ENCODE assay signal across 25 mouse cellular contexts in genomic region chr6:85326564-85326963, GRCm38 (mm10). TPM values are rescaled to one million over a fixed set of nuclear protein-coding genes. Genes with fewer than 3 reads are reported as not detected.
DNase-seq lines count a peak whose midpoint lies in the region; ATAC-seq and TF ChIP-seq lines count a peak whose summit lies in the region.
"Had no signal": no experiment of that assay in that cellular context is flagged by ENCODE, and none has a peak within 500 bp of the region (broad histone marks: within the 10 kb centered on the region; RNA-seq: fewer than 3 reads in every experiment).

No protein-coding gene starts in this region.

- H3K79me2 ChIP-seq in MEL (ENCODE audit: control insufficient read depth, insufficient read depth, low read length, poor library complexity), result no peaks in the 10 kb centered on the region

- TF ChIP-seq EP300 in MEL (IDR thresholded peaks at IDR 0.05; ENCODE audit: low read depth in 1 of 2, low read length in 2 of 2), result no peak

- H3K27me3 ChIP-seq in MEL (ENCODE audit: control insufficient read depth in 1 of 2, insufficient read depth in 2 of 2, low read length in 2 of 2), result no peaks in the 10 kb centered on the region
- peaks cover 37% of the 10 kb centered on the region for H3K27me3 ChIP-seq in megakaryocyte, embryonic 14.5 days (replicated peaks)
- H3K27me3 ChIP-seq in kidney, embryonic 15.5 days, result peaks cover 11% of the 10 kb centered on the region; the same call in 1 of the 2 replicates
- H3K27me3 ChIP-seq: CH12.LX; forebrain, embryonic 15.5 days; hindbrain, embryonic 15.5 days had no signal

- intact Hi-C loops in left cerebral cortex, adult 2 months (cut with DNase I), result no loop called here

- H3K4me1 ChIP-seq in MEL (ENCODE audit: control insufficient read depth in 1 of 2, insufficient read depth in 2 of 2, low read length in 2 of 2), result peaks cover 0 to 8% of the 10 kb centered on the region in 2 experiments; a peak in 3 of 4 replicates
- peaks cover 40% of the 10 kb centered on the region for H3K4me1 ChIP-seq in megakaryocyte, embryonic 14.5 days
- peaks cover 13% of the 10 kb centered on the region for H3K4me1 ChIP-seq in kidney, embryonic 15.5 days
- H3K4me1 ChIP-seq: forebrain, embryonic 12.5 days had no signal

- 85% methylated on average over 4 of the region's 4 CpGs for WGBS in kidney, embryonic 15.5 days

- TF ChIP-seq RAD21 in MEL (IDR thresholded peaks at IDR 0.05; ENCODE audit: low read depth, low read length), result no peak

- no peak overlapping the region for H3K4me2 ChIP-seq in kidney, embryonic 15.5 days
- H3K4me2 ChIP-seq: embryonic facial prominence, embryonic 13.5 days; forebrain, embryonic 12.5 days; forebrain, embryonic 15.5 days; heart, embryonic 11.5 days; hindbrain, embryonic 12.5 days; hindbrain, embryonic 15.5 days had no signal

- no peak overlapping the region for H3K9ac ChIP-seq in MEL (ENCODE audit: control insufficient read depth, low read depth, low read length, poor library complexity, severe bottlenecking)
- H3K9ac ChIP-seq in kidney, embryonic 15.5 days, result no peak overlapping the region
- H3K9ac ChIP-seq: embryonic facial prominence, embryonic 13.5 days; forebrain, embryonic 12.5 days; forebrain, embryonic 15.5 days; hindbrain, embryonic 12.5 days; hindbrain, embryonic 15.5 days had no signal

- no peak for TF ChIP-seq POLR2A in MEL (IDR thresholded peaks at IDR 0.05; ENCODE audit: control insufficient read depth in 1 of 2, insufficient read depth in 1 of 2, low read depth in 1 of 2, low read length in 2 of 2, poor library complexity in 1 of 2)

- no peak overlapping the region for H3K27ac ChIP-seq in MEL (ENCODE audit: control insufficient read depth, low read depth, low read length)
- no peak overlapping the region for H3K27ac ChIP-seq in kidney, embryonic 15.5 days
- H3K27ac ChIP-seq in left cerebral cortex, adult 2 months, result no peak overlapping the region
- H3K27ac ChIP-seq: embryonic facial prominence, embryonic 10.5 days; embryonic facial prominence, embryonic 13.5 days; forebrain, embryonic 12.5 days; forebrain, embryonic 15.5 days; heart, adult 2 months; hindbrain, embryonic 12.5 days; hindbrain, embryonic 15.5 days had no signal

- no peak for TF ChIP-seq CTCF in MEL (IDR thresholded peaks at IDR 0.05 in 2 of 3, conservative IDR thresholded peaks at IDR 0.05 in 1 of 3; ENCODE audit: control insufficient read depth in 1 of 3, insufficient read depth in 1 of 3, low read depth in 2 of 3, low read length in 3 of 3, poor library complexity in 1 of 3, severe bottlenecking in 1 of 3)
- no peak for TF ChIP-seq CTCF in left cerebral cortex, adult 2 months (IDR thresholded peaks at IDR 0.05)

- peak; percentile 68 for ATAC-seq in granulocyte monocyte progenitor cell, adult 5-6 weeks (replicated peaks; ENCODE audit: poor library complexity, severe bottlenecking)
- ATAC-seq in kidney, embryonic 15.5 days (replicated peaks; ENCODE audit: low FRiP score), result no peak
- ATAC-seq: forebrain, embryonic 15.5 days had no signal

- H3K36me3 ChIP-seq in MEL (ENCODE audit: control insufficient read depth in 1 of 2, insufficient read depth in 2 of 2, low read length in 2 of 2), result peaks cover 0 to 11% of the 10 kb centered on the region in 2 experiments; a peak in 2 of 4 replicates
- H3K36me3 ChIP-seq in megakaryocyte, embryonic 14.5 days (replicated peaks; ENCODE audit: low read length), result no peaks in the 10 kb centered on the region
- H3K36me3 ChIP-seq in kidney, embryonic 15.5 days, result no peaks in the 10 kb centered on the region
- H3K36me3 ChIP-seq: embryonic facial prominence, embryonic 10.5 days; embryonic facial prominence, embryonic 13.5 days; forebrain, embryonic 12.5 days; forebrain, embryonic 15.5 days; G1E; hindbrain, embryonic 12.5 days; hindbrain, embryonic 15.5 days had no signal

- H3K4me3 ChIP-seq in MEL (ENCODE audit: control insufficient read depth in 1 of 2, insufficient read depth in 1 of 2, low read depth in 2 of 2, low read length in 2 of 2), result no peak overlapping the region
- H3K4me3 ChIP-seq in megakaryocyte, embryonic 14.5 days (replicated peaks), result peak overlapping the region; percentile 11
- no peak overlapping the region for H3K4me3 ChIP-seq in kidney, embryonic 15.5 days (replicated peaks)
- H3K4me3 ChIP-seq in left cerebral cortex, adult 2 months, result no peak overlapping the region
- H3K4me3 ChIP-seq: embryonic facial prominence, embryonic 10.5 days; embryonic facial prominence, embryonic 13.5 days; erythroblast, embryonic 14.5 days; forebrain, embryonic 12.5 days; forebrain, embryonic 15.5 days; heart, adult 2 months; hindbrain, embryonic 12.5 days; hindbrain, embryonic 15.5 days had no signal

- no peaks in the 10 kb centered on the region for H3K9me3 ChIP-seq in MEL (replicated peaks; ENCODE audit: insufficient read depth, low read length)
- no peaks in the 10 kb centered on the region for H3K9me3 ChIP-seq in megakaryocyte, embryonic 14.5 days
- H3K9me3 ChIP-seq in kidney, embryonic 15.5 days (replicated peaks), result no peaks in the 10 kb centered on the region
- H3K9me3 ChIP-seq: embryonic facial prominence, embryonic 10.5 days; embryonic facial prominence, embryonic 13.5 days; forebrain, embryonic 12.5 days; forebrain, embryonic 15.5 days; G1E; hindbrain, embryonic 12.5 days; hindbrain, embryonic 15.5 days had no signal

- DNase-seq in MEL (ENCODE audit: low read depth, low spot score), result no peak
- no peak for DNase-seq in right cerebral cortex, postnatal 36 days (ENCODE audit: low spot score in 2 of 2)
- DNase-seq in left cerebral cortex, adult 2 months (ENCODE audit: extremely low spot score in 1 of 2, low spot score in 2 of 2), result no peak
- DNase-seq: adrenal gland, postnatal 10 days; adrenal gland, postnatal 36 days; cerebellum, adult 11-12 months; cerebellum, adult 8-10 months; cerebellum, postnatal 10 days; cerebellum, postnatal 36 days; embryo, embryonic 11 days; gastrocnemius, postnatal 25 days; heart, adult 2 months had no signal

TF ChIP-seq in MEL, 35 proteins besides CTCF, POLR2A, EP300 and RAD21:
- TF ChIP-seq RCOR1 (IDR thresholded peaks at IDR 0.05; ENCODE audit: low read depth, low read length) (peak; percentile 69), MYC (IDR thresholded peaks at IDR 0.05; ENCODE audit: low read depth, low read length) (no peak), E2F4 (IDR thresholded peaks at IDR 0.05; ENCODE audit: borderline replicate concordance, low read depth, low read length) (no peak)
TF ChIP-seq in MEL: peak in this region for 1.

RNA-seq across cellular contexts. Expression of gene Sfxn5, which starts 6.7 kb away (rescaled TPM):
- 1.8 and 2.0 TPM in 2 replicates for total RNA-seq in MEL (2012; rRNA removed)
- polyA plus RNA-seq in MEL (2012; ENCODE audit: insufficient read depth in 1 of 2, insufficient read length in 2 of 2, low read depth in 1 of 2, low replicate concordance in 2 of 2, missing spikeins in 1 of 2), result 1 to 10 TPM in 1 of 2 experiments, not detected in 1; 3.0 TPM
- 0.92 and 2.1 TPM in 2 replicates for total RNA-seq in granulocyte monocyte progenitor cell, adult 5-6 weeks (2014; fragmentation: Nextera tagmentation)
- total RNA-seq in granulocyte monocyte progenitor cell, adult 5-6 weeks (2017), result 0.93 and 2.0 TPM in 2 replicates
- polyA plus RNA-seq in megakaryocyte, embryonic 14.5 days (2012; ENCODE audit: insufficient read depth, low replicate concordance), result 0.72 TPM in 1 of 2 replicates, not detected in the other
- 12.4 and 12.9 TPM in 2 replicates for polyA plus RNA-seq in kidney, embryonic 15.5 days (2015; fragmentation: Nextera tagmentation; extraction: Ambion mirVana)
- total RNA-seq in left cerebral cortex, adult 2 months (2021), result 100 to 1,000 TPM; 161 to 173 TPM

RNA-seq across cellular contexts. Expression of gene Rab11fip5, which starts 47.9 kb away (rescaled TPM):
- total RNA-seq in MEL (2012; rRNA removed), result 3.1 and 3.3 TPM in 2 replicates
- 1 to 10 TPM in 1 of 2 experiments, not detected in 1; 8.5 TPM for polyA plus RNA-seq in MEL (2012; ENCODE audit: insufficient read depth in 1 of 2, insufficient read length in 2 of 2, low read depth in 1 of 2, low replicate concordance in 2 of 2, missing spikeins in 1 of 2)
- 5.4 TPM in 2 replicates for total RNA-seq in granulocyte monocyte progenitor cell, adult 5-6 weeks (2014; fragmentation: Nextera tagmentation)
- total RNA-seq in granulocyte monocyte progenitor cell, adult 5-6 weeks (2017), result 3.2 and 3.6 TPM in 2 replicates
- 1.0 and 4.4 TPM in 2 replicates for polyA plus RNA-seq in megakaryocyte, embryonic 14.5 days (2012; ENCODE audit: insufficient read depth, low replicate concordance)
- 12.1 and 13.8 TPM in 2 replicates for polyA plus RNA-seq in kidney, embryonic 15.5 days (2015; fragmentation: Nextera tagmentation; extraction: Ambion mirVana)
- total RNA-seq in left cerebral cortex, adult 2 months (2021), result 10 to 100 TPM; 74.5 to 78.6 TPM
- polyA plus RNA-seq: G1E had no signal

Comparison
In these comparisons a context has a peak if more than half of its experiments do, and no peak if none do; other contexts are left out.
1. RNA of gene Sfxn5, which starts 6.7 kb away (total RNA-seq): 161 to 173 TPM in left cerebral cortex, adult 2 months; 1.8 to 2.0 TPM in MEL and 0.92 to 2.1 TPM in granulocyte monocyte progenitor cell, adult 5-6 weeks; every median in the first group is over 10 times any median in the second.
2. RNA of gene Rab11fip5, which starts 47.9 kb away (total RNA-seq): 74.5 to 78.6 TPM in left cerebral cortex, adult 2 months; 3.2 to 5.4 TPM in granulocyte monocyte progenitor cell, adult 5-6 weeks and 3.1 to 3.3 TPM in MEL; every median in the first group is over 10 times any median in the second.